Mouse (Mus musculus) layer of hippocampus, postnatal 10 days (tissue): ENCODE results near the gene Abhd13. TPM values are rescaled to one million over a fixed set of nuclear protein-coding genes. Genes with fewer than 3 reads are reported as not detected.

Source experiments
- DNase-seq, 2 experiments: peaks; one replicate each; pipeline ENCODE4 v3.0.0; 2021; ENCODE audit warnings: low spot score in 2 of 2
- total RNA-seq, 2 experiments: library from RNA; stranded (reverse); gene quantifications; 2 replicates each; pipeline ENCODE4 v1.2.3; 2021

Abhd13 gene
- total RNA-seq, 2 experiments from 2014 or later = 29.4 TPM

DNA sequence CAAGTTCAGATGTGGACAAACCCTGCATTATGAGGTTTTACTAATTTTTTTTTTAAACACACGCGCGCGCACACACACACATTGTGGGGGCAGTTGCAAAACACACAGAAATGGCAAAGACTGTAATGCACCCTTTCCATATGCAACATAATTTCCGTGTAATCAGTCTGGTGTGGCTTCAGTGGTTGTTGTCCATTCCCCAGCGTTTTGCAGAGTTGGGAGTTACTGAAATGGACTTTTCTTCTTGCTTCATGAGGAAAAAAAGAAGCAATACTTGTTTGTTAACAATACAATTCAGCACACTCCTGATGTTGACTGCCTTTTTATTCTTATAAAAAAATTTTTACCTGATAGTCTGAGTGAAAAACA is 30.1 kb downstream of the Abhd13 start:
- DNase-seq = no peak

GRCm38 (mm10) chr8:10016252-10016651 is 38.7 kb downstream of the Abhd13 start:
- no peak for DNase-seq

DNA sequence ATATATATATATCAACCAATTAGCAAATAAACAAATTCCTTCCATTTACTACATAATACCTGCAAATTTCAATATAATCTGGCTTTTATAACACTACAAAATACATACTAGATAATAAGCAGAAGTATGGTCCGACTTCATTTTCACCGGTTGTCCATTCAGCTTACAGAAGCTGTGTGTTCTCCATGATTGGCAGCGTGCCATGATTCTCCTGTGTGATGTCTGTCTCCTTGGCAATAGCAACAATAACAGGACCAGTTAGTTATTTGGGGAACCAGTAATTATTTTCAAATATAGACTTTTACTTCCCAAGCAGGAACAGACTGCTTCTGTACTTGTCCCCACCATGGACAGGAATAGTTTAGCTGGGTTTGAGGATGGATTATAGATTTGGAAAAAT is 39.7 kb downstream of the Abhd13 start:
- DNase-seq = peak; percentile 33 to 37

- no peak for DNase-seq
These were observed 53.0 kb downstream of the Abhd13 start for GRCm38 (mm10) chr8:10030320-10031060.

DNA sequence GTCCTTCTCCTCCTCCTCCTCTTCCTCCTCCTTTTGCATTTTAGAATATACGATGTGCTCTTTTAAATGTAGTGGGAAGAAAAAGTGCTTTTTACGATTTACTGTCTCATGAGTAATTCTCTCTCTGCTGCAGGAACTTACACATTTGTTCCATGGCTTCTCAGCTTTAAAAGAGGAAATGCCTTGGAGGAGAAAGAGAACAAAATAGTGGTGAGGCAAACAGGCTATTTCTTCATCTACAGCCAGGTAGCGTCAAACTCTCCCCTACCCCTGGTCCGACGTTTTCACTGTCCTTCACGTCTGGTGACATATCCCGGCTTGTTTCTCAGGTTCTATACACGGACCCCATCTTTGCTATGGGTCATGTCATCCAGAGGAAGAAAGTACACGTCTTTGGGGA is 53.7 kb downstream of the Abhd13 start:
- DNase-seq = no peak

GRCm38 (mm10) chr8:10040866-10041265 is 63.4 kb downstream of the Abhd13 start:
- no peak for DNase-seq

Other genes starting within 250 kb of the Abhd13 start
- 10 to 100 TPM; 85.3 to 94.9 TPM for gene Fam155a, start 206.5 kb upstream of the Abhd13 start, total RNA-seq
- not detected for gene Gm10217, start 113.5 kb upstream of the Abhd13 start, total RNA-seq
- gene Lig4, start within 50 bp of the Abhd13 start, total RNA-seq = 10 to 100 TPM; 11.7 to 12.9 TPM
- gene Tnfsf13b, start 28.8 kb downstream of the Abhd13 start, total RNA-seq = 1 to 10 TPM; 2.6 to 2.8 TPM
- 10 to 100 TPM; 71.4 to 78.7 TPM for gene Myo16, start 176.2 kb downstream of the Abhd13 start, total RNA-seq